In the genomic region with DNA sequence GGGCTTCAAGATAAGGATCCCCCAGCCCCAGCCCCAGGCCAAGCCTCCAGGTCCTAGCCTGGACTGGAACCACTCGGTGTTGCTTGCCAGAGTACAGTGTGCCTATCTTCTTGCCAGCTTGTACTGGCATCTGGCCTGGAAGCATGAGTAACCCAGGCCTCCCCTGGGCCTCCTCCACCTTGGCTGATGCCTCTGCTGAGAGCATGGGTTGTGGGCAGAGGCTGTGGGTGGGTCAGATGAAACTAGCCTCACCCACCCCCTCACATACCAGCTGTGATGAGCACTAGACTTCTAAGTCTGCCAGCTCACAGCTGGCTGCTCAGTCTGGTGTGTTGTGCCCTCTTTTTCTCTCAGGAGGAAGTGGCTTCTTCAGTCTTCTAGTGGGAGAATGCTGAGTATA, we compare ENCODE assay signal across 8 mouse cellular contexts.
DNase-seq lines count a peak whose midpoint lies in the region; ATAC-seq and TF ChIP-seq lines count a peak whose summit lies in the region.

No protein-coding gene starts in this region.

- WGBS in hindbrain, postnatal 0 days: 44% methylated on average over 1 of the region's 1 CpGs
- WGBS in hindbrain, embryonic 16.5 days: 70% methylated on average over 1 of the region's 1 CpGs
- WGBS in heart, adult 2 months: 45% methylated on average over 1 of the region's 1 CpGs

- no peaks in the 10 kb centered on the region for H3K27me3 ChIP-seq in hindbrain, postnatal 0 days (ENCODE audit: insufficient read depth, low read length)
- no peaks in the 10 kb centered on the region for H3K27me3 ChIP-seq in hindbrain, embryonic 16.5 days (replicated peaks; ENCODE audit: control insufficient read depth, insufficient read depth, low read length)
- H3K27me3 ChIP-seq in heart, adult 2 months (ENCODE audit: control insufficient read depth, insufficient read depth, low read length): no peaks in the 10 kb centered on the region

- no peaks in the 10 kb centered on the region for H3K36me3 ChIP-seq in hindbrain, postnatal 0 days (ENCODE audit: insufficient read depth, low read length)
- H3K36me3 ChIP-seq in hindbrain, embryonic 16.5 days (ENCODE audit: control insufficient read depth, insufficient read depth, low read length): no peaks in the 10 kb centered on the region
- peaks cover 14% of the 10 kb centered on the region for H3K36me3 ChIP-seq in heart, adult 2 months (ENCODE audit: control insufficient read depth, insufficient read depth, low read length)

- intact Hi-C loops in heart, adult 2 months (cut with DNase I): no loop called here

- TF ChIP-seq POLR2A in heart, adult 2 months (IDR thresholded peaks at IDR 0.05; ENCODE audit: insufficient read depth, low read depth, low read length): no peak

- TF ChIP-seq CTCF in hindbrain, postnatal 0 days (IDR thresholded peaks at IDR 0.05; ENCODE audit: low read depth): no peak
- TF ChIP-seq CTCF in heart, adult 2 months (IDR thresholded peaks at IDR 0.05): no peak

- H3K4me2 ChIP-seq in hindbrain, postnatal 0 days (ENCODE audit: low read depth, low read length): no peak overlapping the region
- H3K4me2 ChIP-seq in hindbrain, embryonic 16.5 days (ENCODE audit: low read length): no peak overlapping the region

- no peak for TF ChIP-seq EP300 in heart, adult 2 months (IDR thresholded peaks at IDR 0.05; ENCODE audit: insufficient read depth, low read depth, low read length)

- peak; percentile 66 for ATAC-seq in hindbrain, postnatal 0 days
- no peak for ATAC-seq in hindbrain, embryonic 16.5 days

- H3K27ac ChIP-seq in hindbrain, postnatal 0 days: no peak overlapping the region; the same call in 1 of the 2 replicates
- H3K27ac ChIP-seq in hindbrain, embryonic 16.5 days (ENCODE audit: low read depth, low read length): no peak overlapping the region
- no peak overlapping the region for H3K27ac ChIP-seq in heart, adult 2 months

- no peaks in the 10 kb centered on the region for H3K9me3 ChIP-seq in hindbrain, postnatal 0 days (ENCODE audit: low read length)
- no peaks in the 10 kb centered on the region for H3K9me3 ChIP-seq in hindbrain, embryonic 16.5 days (ENCODE audit: control insufficient read depth, low read length)

- no peak overlapping the region for H3K4me3 ChIP-seq in hindbrain, postnatal 0 days (ENCODE audit: low read length)
- no peak overlapping the region for H3K4me3 ChIP-seq in hindbrain, embryonic 16.5 days (ENCODE audit: low read length)
- no peak overlapping the region for H3K4me3 ChIP-seq in heart, adult 2 months

- peak; percentile 54 for DNase-seq in hindbrain, postnatal 0 days (ENCODE audit: low spot score)
- peak; percentile 37 for DNase-seq in adrenal gland, adult 8-10 months
- DNase-seq in heart, adult 2 months: peak; percentile 61 to 79
- peak; percentile 71 to 85 for DNase-seq in left cerebral cortex, adult 9 months (ENCODE audit: low spot score in 2 of 2)
- DNase-seq in testis, postnatal 14 days (ENCODE audit: low spot score): peak; percentile 77
- DNase-seq in B cell, adult 2 months: no peak
- no peak for DNase-seq in kidney, postnatal 10 days

- H3K4me1 ChIP-seq in hindbrain, postnatal 0 days (ENCODE audit: insufficient read depth, low read length): 0 out of 2 replicates have a peak, but pooled peaks cover 3% of the 10 kb centered on the region
- peaks cover 12% of the 10 kb centered on the region for H3K4me1 ChIP-seq in hindbrain, embryonic 16.5 days (ENCODE audit: control insufficient read depth, insufficient read depth, low read depth, low read length)
- H3K4me1 ChIP-seq in heart, adult 2 months (ENCODE audit: control insufficient read depth, insufficient read depth, low read length): peaks cover 20% of the 10 kb centered on the region

- no peaks in the 10 kb centered on the region for H3K79me2 ChIP-seq in heart, adult 2 months (replicated peaks; ENCODE audit: control insufficient read depth, insufficient read depth, low read length)

- H3K9ac ChIP-seq in hindbrain, postnatal 0 days (replicated peaks; ENCODE audit: low read length): no peak overlapping the region
- H3K9ac ChIP-seq in hindbrain, embryonic 16.5 days (ENCODE audit: low read depth, low read length): no peak overlapping the region
- no peak overlapping the region for H3K9ac ChIP-seq in heart, adult 2 months (ENCODE audit: low read depth, low read length)

Comparison
In these comparisons a context has a peak if more than half of its experiments do, and no peak if none do; other contexts are left out.
1. DNase-seq: peak in hindbrain, postnatal 0 days (single experiment), adrenal gland, adult 8-10 months (single experiment), heart, adult 2 months (2 of 2), left cerebral cortex, adult 9 months (2 of 2) and testis, postnatal 14 days (single experiment); none in B cell, adult 2 months (0 of 2) and kidney, postnatal 10 days (single experiment).